Mouse (Mus musculus): ENCODE data around the gene Bloc1s2. TPM values are rescaled to one million over a fixed set of nuclear protein-coding genes. Genes with fewer than 3 reads are reported as not detected.

The Bloc1s2 gene
- 156 and 157 TPM in 2 replicates for polyA plus RNA-seq (2015; fragmentation: Nextera tagmentation; extraction: Ambion mirVana)

DNA sequence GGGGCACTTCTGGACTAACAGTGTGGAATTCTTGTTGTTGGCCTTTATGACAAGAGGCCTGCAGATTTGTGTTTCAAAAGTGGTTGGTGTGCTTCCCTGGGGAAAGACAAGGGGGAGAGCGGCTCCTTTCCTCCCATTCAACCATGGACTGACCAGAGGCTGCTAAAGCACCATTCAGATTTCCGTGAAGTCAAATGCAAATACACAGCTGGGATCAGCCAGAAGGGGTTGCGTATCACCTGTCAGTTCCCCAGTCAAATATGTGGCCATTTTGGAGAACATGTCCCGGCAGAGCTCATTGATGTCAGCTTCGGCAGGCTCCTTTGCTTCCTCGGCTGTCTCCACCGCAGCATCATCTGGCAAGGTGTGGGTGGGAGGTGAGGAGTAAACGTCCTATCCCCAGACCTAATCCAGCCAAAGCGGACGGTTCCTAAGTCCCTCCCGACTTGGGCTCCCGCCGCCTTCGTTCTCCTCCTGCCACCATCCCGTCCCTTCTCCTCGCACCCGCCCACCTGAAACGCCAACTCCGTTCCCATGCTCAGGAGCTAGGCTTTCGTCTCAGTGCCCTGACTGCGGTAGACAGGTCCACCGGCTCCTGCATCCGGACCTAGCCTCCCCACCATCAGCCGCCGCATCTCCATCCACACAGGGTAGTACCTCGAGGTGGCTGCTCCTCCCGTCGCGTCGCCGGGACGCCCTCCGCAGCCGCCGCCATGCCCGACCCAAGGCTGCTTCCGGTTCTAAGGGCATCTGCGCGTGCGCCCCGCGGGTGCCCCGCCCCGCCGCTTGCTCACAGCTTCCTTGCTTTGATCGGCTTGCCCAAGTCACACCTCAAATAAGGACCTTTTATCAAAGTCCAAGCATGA is at the start of gene Bloc1s2:
Bloc1s2 (minus strand) TSS at position 745 of the 866 bp plus-strand sequence.
- Histone ChIP-seq H3K36me3 (peaks cover 39% of the 10 kb centered on the region), H3K27me3 (peaks cover 11% of the 10 kb centered on the region), H3K27ac (peak within 1 kb of the TSS; percentile 51), H3K4me1 (replicated peaks) (peaks cover 17% of the 10 kb centered on the region), H3K9ac (replicated peaks) (peak within 1 kb of the TSS; percentile 74), H3K4me3 (replicated peaks) (peak within 1 kb of the TSS; percentile 76), H3K4me2 (replicated peaks) (peak within 1 kb of the TSS; percentile 83), H3K9me3 (no peaks in the 10 kb centered on the region)
- ATAC-seq, result peak; percentile 96
- whole genome bisulfite sequencing, result 2% methylated on average over 46 of the region's 46 CpGs

DNA sequence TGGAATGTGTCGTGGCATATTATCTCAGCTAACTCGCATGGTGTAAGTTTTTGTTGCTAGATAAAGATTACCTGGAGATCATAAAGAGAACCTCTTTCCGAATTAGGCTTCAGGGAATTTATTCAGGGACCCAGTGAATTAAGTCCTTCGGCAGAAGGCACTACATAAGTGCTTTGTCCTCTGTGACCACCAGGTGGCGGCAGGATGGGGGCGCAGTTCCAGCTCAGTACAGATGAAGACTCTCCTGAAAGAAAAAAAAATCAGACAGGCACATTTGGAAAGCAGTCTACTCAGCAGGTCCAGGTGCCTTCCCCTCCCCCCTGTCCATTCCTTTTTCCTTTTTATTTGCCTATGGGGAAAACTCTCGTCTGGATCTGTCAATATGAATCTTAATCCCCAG is 48.9 kb upstream of the Bloc1s2 start:
- Histone ChIP-seq H3K9me3 (no peaks in the 10 kb centered on the region), H3K4me3 (replicated peaks) (no peak overlapping the region), H3K27me3 (no peaks in the 10 kb centered on the region), H3K4me2 (replicated peaks) (no peak overlapping the region), H3K4me1 (replicated peaks) (no peaks in the 10 kb centered on the region), H3K9ac (replicated peaks) (no peak overlapping the region), H3K27ac (no peak overlapping the region), H3K36me3 (no peaks in the 10 kb centered on the region)
- ATAC-seq, result peak; percentile 65; the same call in 1 of the 2 replicates
- WGBS, result 10% methylated on average over 7 of the region's 7 CpGs

DNA sequence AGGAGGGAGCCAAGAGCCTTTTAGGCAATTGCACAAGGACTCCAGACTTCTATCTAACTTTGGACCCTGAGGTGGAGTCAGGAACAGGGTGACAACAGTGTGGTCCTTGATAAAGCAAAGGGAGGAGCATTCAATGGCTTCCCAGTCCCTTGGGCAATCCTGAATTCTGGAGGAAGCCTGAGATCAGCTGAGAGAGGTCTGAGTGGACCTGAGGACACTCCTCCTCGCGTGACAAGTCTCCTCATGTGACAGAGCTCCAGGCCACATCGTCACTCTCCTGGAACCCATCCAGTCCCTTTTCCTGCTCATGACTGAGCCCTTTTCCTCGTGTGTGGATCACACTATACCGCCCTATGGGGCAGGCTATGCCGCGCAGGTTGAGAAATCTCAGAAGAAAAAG is 47.7 kb upstream of the Bloc1s2 start:
- Histone ChIP-seq H3K4me1 (replicated peaks) (no peaks in the 10 kb centered on the region), H3K9ac (replicated peaks) (no peak overlapping the region), H3K27me3 (no peaks in the 10 kb centered on the region), H3K9me3 (no peaks in the 10 kb centered on the region), H3K36me3 (no peaks in the 10 kb centered on the region), H3K27ac (no peak overlapping the region), H3K4me3 (replicated peaks) (no peak overlapping the region), H3K4me2 (replicated peaks) (no peak overlapping the region)
- 90% methylated on average over 7 of the region's 7 CpGs for WGBS
- ATAC-seq, result no peak

DNA sequence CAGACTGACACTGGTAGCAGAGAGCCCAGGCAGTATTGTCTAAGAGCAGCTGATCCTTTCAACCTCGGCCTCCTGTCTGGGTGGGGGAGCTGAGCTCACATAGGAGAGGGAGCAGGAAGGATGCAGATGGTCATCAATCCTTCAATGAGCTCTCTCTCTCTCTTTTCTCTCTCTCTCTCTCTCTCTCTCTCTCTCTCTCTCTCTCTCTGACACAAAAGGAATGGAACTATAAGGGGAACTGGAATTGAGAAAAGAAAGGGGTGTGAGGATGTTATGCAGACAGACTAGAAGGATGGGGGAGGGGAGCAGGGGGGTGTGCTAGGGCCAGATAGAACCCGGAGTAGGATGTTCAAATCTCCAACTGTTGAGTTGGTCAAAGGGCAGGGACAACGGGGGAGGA is 46.1 kb upstream of the Bloc1s2 start, which contains the start of gene Pkd2l1:
Pkd2l1 (minus strand) TSS at position 101 of the 400 bp plus-strand sequence.
- Histone ChIP-seq H3K4me3 (replicated peaks) (no peak within 1 kb of the TSS), H3K4me2 (replicated peaks) (no peak within 1 kb of the TSS), H3K9ac (replicated peaks) (no peak within 1 kb of the TSS), H3K36me3 (no peaks in the 10 kb centered on the region), H3K27me3 (no peaks in the 10 kb centered on the region), H3K9me3 (no peaks in the 10 kb centered on the region), H3K4me1 (replicated peaks) (no peaks in the 10 kb centered on the region), H3K27ac (no peak within 1 kb of the TSS)
- no peak for ATAC-seq
- WGBS, result 42% methylated on average over 3 of the region's 3 CpGs

DNA sequence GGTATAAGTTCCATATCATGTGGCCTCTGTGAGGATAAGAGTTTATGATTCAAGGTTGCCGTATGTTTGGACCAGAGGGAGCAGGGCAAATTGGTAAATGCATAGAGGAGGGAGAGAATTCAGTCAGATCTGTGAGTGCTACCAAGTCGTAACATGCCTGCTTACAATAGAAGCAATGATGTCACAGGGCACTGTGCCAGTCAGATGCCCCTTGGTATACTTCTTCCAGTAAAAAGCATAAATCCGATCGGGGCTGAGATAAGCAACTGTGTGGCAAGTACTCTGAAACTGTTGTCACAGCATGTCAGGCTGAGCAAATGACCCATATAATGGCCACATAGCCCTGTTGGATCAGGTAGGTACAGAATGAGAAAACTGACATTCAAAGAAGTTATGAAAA is 42.8 kb upstream of the Bloc1s2 start:
- WGBS, result 87% methylated on average over 4 of the region's 4 CpGs
- no peak overlapping the region for H3K4me2 ChIP-seq (replicated peaks)
- ATAC-seq, result no peak
- no peak overlapping the region for H3K27ac ChIP-seq
- H3K9me3 ChIP-seq, result no peaks in the 10 kb centered on the region
- H3K9ac ChIP-seq (replicated peaks), result no peak overlapping the region
- no peak overlapping the region for H3K4me3 ChIP-seq (replicated peaks)
- no peaks in the 10 kb centered on the region for H3K4me1 ChIP-seq (replicated peaks)
- no peaks in the 10 kb centered on the region for H3K27me3 ChIP-seq
- H3K36me3 ChIP-seq, result no peaks in the 10 kb centered on the region

DNA sequence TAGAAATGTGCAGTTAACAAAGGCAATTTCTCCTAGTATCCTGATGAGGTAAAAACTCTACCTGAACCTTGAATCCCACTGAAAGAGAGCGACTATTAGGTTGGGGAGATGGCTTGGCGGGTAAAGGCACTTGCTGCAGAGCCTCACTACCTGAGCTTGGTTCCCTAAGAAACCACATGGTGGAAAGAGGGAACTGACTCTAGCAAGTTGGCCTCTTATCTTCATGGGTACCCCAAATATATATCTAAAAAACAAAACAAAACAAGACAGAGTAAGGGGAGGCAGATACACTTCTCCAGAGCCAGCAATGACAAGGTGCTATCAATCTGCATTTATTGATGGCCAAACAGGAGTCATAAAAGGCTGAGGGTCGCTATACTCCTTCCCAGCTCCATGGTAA is 37.7 kb upstream of the Bloc1s2 start:
- no peak overlapping the region for H3K4me3 ChIP-seq (replicated peaks)
- no peak overlapping the region for H3K4me2 ChIP-seq (replicated peaks)
- no peaks in the 10 kb centered on the region for H3K4me1 ChIP-seq (replicated peaks)
- H3K27ac ChIP-seq, result no peak overlapping the region
- no peaks in the 10 kb centered on the region for H3K27me3 ChIP-seq
- no peaks in the 10 kb centered on the region for H3K9me3 ChIP-seq
- 72% methylated on average over 3 of the region's 3 CpGs for WGBS
- ATAC-seq, result no peak
- H3K9ac ChIP-seq (replicated peaks), result no peak overlapping the region
- no peaks in the 10 kb centered on the region for H3K36me3 ChIP-seq

DNA sequence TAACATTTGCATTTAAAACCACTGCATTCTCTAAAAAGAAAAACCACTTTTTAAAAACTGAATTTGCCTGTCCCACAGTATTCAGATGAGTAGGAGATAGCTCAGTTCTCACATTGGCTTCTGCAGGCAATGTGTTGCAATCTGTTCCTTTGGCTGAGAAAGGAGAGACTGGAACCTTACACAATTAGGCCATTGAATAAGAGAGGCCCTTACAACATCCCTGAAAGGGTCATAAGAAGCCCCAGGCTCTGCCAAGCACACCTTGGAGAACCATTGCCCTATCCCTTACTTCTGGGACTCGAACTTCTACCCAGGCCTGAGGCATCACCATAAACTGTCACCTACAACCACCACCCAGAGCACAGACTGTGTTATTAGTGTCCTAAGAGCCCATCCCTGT is 34.3 kb upstream of the Bloc1s2 start:
- Histone ChIP-seq H3K27me3 (no peaks in the 10 kb centered on the region), H3K9me3 (peaks cover 4% of the 10 kb centered on the region; the same call in 1 of the 2 replicates), H3K36me3 (no peaks in the 10 kb centered on the region), H3K27ac (no peak overlapping the region), H3K4me3 (replicated peaks) (no peak overlapping the region), H3K4me1 (replicated peaks) (no peaks in the 10 kb centered on the region), H3K4me2 (replicated peaks) (no peak overlapping the region), H3K9ac (replicated peaks) (no peak overlapping the region)
- no peak for ATAC-seq
- WGBS, result 87% methylated on average over 1 of the region's 1 CpGs

DNA sequence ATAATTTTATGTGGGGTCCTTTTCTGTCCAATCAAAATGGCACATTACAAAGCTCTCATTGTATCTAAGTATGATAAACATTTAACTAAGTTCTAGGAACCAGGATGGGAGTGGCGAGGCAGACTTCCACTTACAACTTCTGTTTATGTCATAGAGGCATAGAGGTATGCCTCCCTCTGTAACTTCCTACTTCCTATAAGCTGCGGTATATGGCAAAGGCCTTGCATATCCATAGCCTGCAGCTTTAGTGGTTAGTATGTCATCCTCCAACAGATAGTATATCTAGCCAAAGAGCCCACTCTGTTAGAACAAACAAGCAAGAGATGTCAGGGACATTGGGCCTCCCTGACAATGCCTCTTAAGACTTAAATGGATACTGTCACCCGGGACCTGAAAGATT is 30.5 kb upstream of the Bloc1s2 start:
- Histone ChIP-seq H3K4me3 (replicated peaks) (no peak overlapping the region), H3K9ac (replicated peaks) (no peak overlapping the region), H3K4me1 (replicated peaks) (no peaks in the 10 kb centered on the region), H3K27me3 (no peaks in the 10 kb centered on the region), H3K27ac (no peak overlapping the region), H3K9me3 (peaks cover 4% of the 10 kb centered on the region; the same call in 1 of the 2 replicates), H3K4me2 (replicated peaks) (no peak overlapping the region), H3K36me3 (no peaks in the 10 kb centered on the region)
- WGBS, result 95% methylated on average over 3 of the region's 3 CpGs
- ATAC-seq, result no peak

DNA sequence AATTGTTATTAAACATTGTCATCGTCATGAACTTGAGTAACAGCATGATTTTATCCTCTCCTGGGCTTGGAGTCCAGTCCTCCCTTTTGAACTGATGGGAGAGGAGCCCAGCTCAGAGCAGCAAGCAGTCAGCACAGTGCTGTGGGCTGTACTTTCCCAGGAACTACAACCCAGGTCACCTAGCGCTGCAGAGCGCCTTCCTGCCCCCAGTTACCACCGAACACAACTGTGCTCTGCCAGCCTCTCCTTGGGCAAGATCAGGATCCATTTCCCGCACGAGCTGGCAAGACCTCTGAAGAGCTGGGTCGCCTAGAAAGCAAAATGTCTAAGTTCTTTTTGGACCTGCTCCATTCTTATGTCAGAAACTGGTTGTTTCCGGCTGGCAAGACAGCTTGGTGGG is 28.6 kb upstream of the Bloc1s2 start:
- Histone ChIP-seq H3K27ac (no peak overlapping the region), H3K36me3 (no peaks in the 10 kb centered on the region), H3K4me3 (replicated peaks) (no peak overlapping the region), H3K9ac (replicated peaks) (no peak overlapping the region), H3K9me3 (peaks cover 4% of the 10 kb centered on the region; the same call in 1 of the 2 replicates), H3K4me2 (replicated peaks) (no peak overlapping the region), H3K27me3 (no peaks in the 10 kb centered on the region), H3K4me1 (replicated peaks) (no peaks in the 10 kb centered on the region)
- ATAC-seq, result no peak
- WGBS, result 69% methylated on average over 8 of the region's 8 CpGs

DNA sequence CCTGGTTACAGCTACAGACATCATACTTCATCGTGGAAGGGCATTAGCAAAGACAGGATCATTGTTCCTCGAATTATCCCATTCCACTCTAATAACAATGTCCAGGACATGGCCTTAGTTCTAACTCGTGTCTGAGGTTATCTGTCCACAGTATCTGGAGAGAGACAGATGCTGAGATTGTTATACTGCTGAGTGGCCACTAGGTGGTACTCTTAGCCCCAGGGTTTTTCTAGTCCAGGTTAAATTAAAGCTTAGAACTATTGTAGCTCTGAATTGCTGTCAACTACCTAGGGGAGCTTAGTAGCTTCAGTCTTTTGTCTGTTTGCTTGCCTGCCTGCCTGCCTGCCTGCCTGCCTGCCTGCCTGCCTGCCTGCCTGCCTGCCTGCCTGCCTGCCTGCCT is 15.3 kb upstream of the Bloc1s2 start:
- Histone ChIP-seq H3K4me1 (replicated peaks) (no peaks in the 10 kb centered on the region), H3K4me2 (replicated peaks) (no peak overlapping the region), H3K9ac (replicated peaks) (no peak overlapping the region), H3K36me3 (no peaks in the 10 kb centered on the region), H3K27me3 (peaks cover 5% of the 10 kb centered on the region; the same call in 1 of the 2 replicates), H3K9me3 (no peaks in the 10 kb centered on the region), H3K4me3 (replicated peaks) (no peak overlapping the region), H3K27ac (no peak overlapping the region)
- no peak for ATAC-seq
- 16% methylated on average over 3 of the region's 3 CpGs for WGBS

DNA sequence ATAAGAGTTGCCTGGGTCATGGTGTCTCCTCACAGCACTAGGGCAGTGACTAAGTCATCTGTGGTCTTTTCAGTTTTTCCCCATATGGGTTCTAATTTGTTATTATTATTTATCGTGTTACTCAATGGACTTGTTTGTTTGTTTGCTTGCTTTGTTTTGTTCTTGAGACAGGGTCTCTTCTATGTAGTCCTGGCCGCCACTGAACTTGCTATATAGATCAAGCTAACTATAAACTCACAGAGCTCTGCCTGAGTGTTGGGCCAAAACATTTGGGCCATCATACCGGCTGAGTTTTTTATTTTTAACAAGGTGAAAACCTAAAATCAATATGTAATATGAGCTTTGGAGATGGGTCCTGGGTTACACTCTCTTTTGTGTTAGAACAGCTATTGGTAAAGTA is 13.1 kb upstream of the Bloc1s2 start:
- Histone ChIP-seq H3K27me3 (peaks cover 9% of the 10 kb centered on the region; the same call in 1 of the 2 replicates), H3K27ac (no peak overlapping the region), H3K4me3 (replicated peaks) (no peak overlapping the region), H3K36me3 (no peaks in the 10 kb centered on the region), H3K4me1 (replicated peaks) (no peaks in the 10 kb centered on the region), H3K9ac (replicated peaks) (no peak overlapping the region), H3K4me2 (replicated peaks) (no peak overlapping the region), H3K9me3 (no peaks in the 10 kb centered on the region)
- no peak for ATAC-seq
- WGBS, result 90% methylated on average over 3 of the region's 3 CpGs

DNA sequence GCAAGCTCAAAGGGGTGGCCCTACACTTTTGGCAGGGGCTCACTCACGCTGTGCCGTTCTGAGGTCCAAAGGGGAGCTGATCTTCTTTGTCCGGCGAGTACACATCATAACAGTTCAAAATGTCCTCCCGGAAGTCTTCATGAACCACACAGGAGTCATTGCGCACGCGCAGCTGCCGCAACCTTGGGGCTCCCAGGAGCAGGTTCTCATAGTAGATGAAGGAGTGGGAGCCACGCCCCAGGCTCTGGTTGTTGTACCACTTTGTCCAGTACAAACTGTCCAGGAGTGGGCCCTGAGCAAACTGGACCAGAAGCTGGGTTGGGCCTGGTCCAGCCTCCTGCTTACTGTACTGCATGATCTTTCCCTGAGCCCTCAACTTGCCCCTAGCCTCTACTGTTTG is 10.8 kb upstream of the Bloc1s2 start:
- WGBS, result 93% methylated on average over 10 of the region's 10 CpGs
- no peak overlapping the region for H3K4me2 ChIP-seq (replicated peaks)
- no peaks in the 10 kb centered on the region for H3K4me1 ChIP-seq (replicated peaks)
- H3K27ac ChIP-seq, result no peak overlapping the region
- H3K9ac ChIP-seq (replicated peaks), result no peak overlapping the region
- no peak overlapping the region for H3K4me3 ChIP-seq (replicated peaks)
- no peaks in the 10 kb centered on the region for H3K9me3 ChIP-seq
- ATAC-seq, result no peak
- H3K36me3 ChIP-seq, result no peaks in the 10 kb centered on the region
- peaks cover 13% of the 10 kb centered on the region; the same call in 1 of the 2 replicates for H3K27me3 ChIP-seq

Data from midbrain, embryonic 13.5 days (tissue).